Mouse (Mus musculus) G1E (cell line): ENCODE results near the gene Ell. TPM values are rescaled to one million over a fixed set of nuclear protein-coding genes. Genes with fewer than 3 reads are reported as not detected.

ENCODE experiments used
- ATAC-seq: 2 replicates; pipeline ENCODE4 v1.8.0; 2016; ENCODE audit warnings: mild to moderate bottlenecking; ENCODE audit not compliant: insufficient number of reproducible peaks, poor library complexity, low FRiP score, severe bottlenecking; ENCODE audit errors: extremely low read depth
- DNase-seq: peaks from one replicate; pipeline ENCODE4 v3.0.0; 2012; ENCODE audit warnings: low spot score
- H3K27me3 ChIP-seq: 2 replicates; pipeline ENCODE4 v1.6.1; 2012; ENCODE audit warnings: mild to moderate bottlenecking, low read length, inconsistent platforms; ENCODE audit not compliant: insufficient read depth
- H3K36me3 ChIP-seq: replicated peaks from 2 replicates; pipeline ENCODE3; 2012; ENCODE audit warnings: mild to moderate bottlenecking, inconsistent platforms
- H3K4me1 ChIP-seq: 2 replicates; pipeline ENCODE4 v1.6.1; 2012; ENCODE audit warnings: low read depth, low read length, inconsistent platforms, mixed read lengths; ENCODE audit not compliant: insufficient read depth
- H3K4me3 ChIP-seq: 2 replicates; pipeline ENCODE4 v1.5.1; 2012; ENCODE audit warnings: low read depth, mild to moderate bottlenecking, inconsistent platforms, low read length, moderate library complexity, mixed read lengths
- H3K9me3 ChIP-seq: replicated peaks from 2 replicates; pipeline ENCODE4 v1.6.1; 2012; ENCODE audit warnings: inconsistent platforms
- CTCF ChIP-seq: IDR thresholded peaks from 2 replicates; pipeline ENCODE4 v1.5.1; 2012; ENCODE audit warnings: low read depth, low read length, inconsistent platforms, mixed read lengths
- GATA1 ChIP-seq: IDR thresholded peaks from 2 replicates; pipeline ENCODE4 v1.6.1; 2012; ENCODE audit warnings: borderline replicate concordance, low read length, inconsistent platforms, mixed read lengths
- GATA2 ChIP-seq: IDR thresholded peaks from 2 replicates; pipeline ENCODE4 v1.6.1; 2012; ENCODE audit warnings: low read depth, low read length, inconsistent platforms, borderline replicate concordance
- POLR2AphosphoS5 ChIP-seq: IDR thresholded peaks from 2 replicates; pipeline ENCODE4 v1.6.1; 2012; ENCODE audit warnings: low read depth, low read length, inconsistent platforms; ENCODE audit not compliant: insufficient replicate concordance
- TAL1 ChIP-seq: conservative IDR thresholded peaks from 2 replicates; pipeline ENCODE4 v1.6.1; 2012; ENCODE audit warnings: low read depth, low read length, inconsistent platforms, mixed read lengths
- polyA plus RNA-seq: library from polyadenylated mRNA; stranded (reverse); fragments of >175 nt; gene quantifications from 2 replicates; pipeline ENCODE4 v1.2.3, GENCODE M21; 2012
- total RNA-seq, 2 experiments: library from RNA; stranded (forward) in 1 of 2; stranded (reverse) in 1 of 2; fragments of 200-1000 nt in 1 of 2; fragments of >200 nt in 1 of 2; fragmentation: Nextera tagmentation in 1 of 2; gene quantifications; 2 replicates each; pipeline ENCODE4 v1.2.3; 2014 to 2017

Gene Ell
- total and polyA plus RNA-seq, 3 experiments: 7.6 to 56.4 (median 22.7) TPM

GRCm38 (mm10) chr8:70512253-70512903 lies 26.9 kb upstream of the Ell start:
- Histone ChIP-seq H3K4me3 (peak overlapping the region; percentile 47; the same call in 1 of the 2 replicates), H3K4me1 (peaks cover 60% of the 10 kb centered on the region), H3K9me3 (no peaks in the 10 kb centered on the region), H3K36me3 (peaks cover 78% of the 10 kb centered on the region), H3K27me3 (no peaks in the 10 kb centered on the region)
- ATAC-seq (no peak), DNase-seq (no peak)
- no peak for TF ChIP-seq GATA1
- 0 out of 2 replicates have a peak, but pooled peaks have one; percentile 16 for TF ChIP-seq TAL1

- DNase-seq: no peak
- no peaks in the 10 kb centered on the region for H3K9me3 ChIP-seq
- no peak overlapping the region for H3K4me3 ChIP-seq
- peaks cover 62% of the 10 kb centered on the region for H3K4me1 ChIP-seq
- peaks cover 78% of the 10 kb centered on the region for H3K36me3 ChIP-seq
- no peak for ATAC-seq
- no peaks in the 10 kb centered on the region for H3K27me3 ChIP-seq
- TF ChIP-seq TAL1 (no peak), CTCF (no peak), GATA1 (no peak), POLR2AphosphoS5 (no peak), GATA2 (no peak)
These were observed 25.8 kb upstream of the Ell start for GRCm38 (mm10) chr8:70513441-70513840.

GRCm38 (mm10) chr8:70517940-70518643 lies 21.2 kb upstream of the Ell start:
- Histone ChIP-seq H3K9me3 (no peaks in the 10 kb centered on the region), H3K4me1 (peaks cover 65% of the 10 kb centered on the region), H3K27me3 (no peaks in the 10 kb centered on the region), H3K4me3 (no peak overlapping the region), H3K36me3 (peaks cover 77% of the 10 kb centered on the region)
- ATAC-seq: no peak; the same call in 1 of the 2 replicates
- no peak for TF ChIP-seq POLR2AphosphoS5
- TF ChIP-seq TAL1: no peak
- TF ChIP-seq GATA1: no peak
- TF ChIP-seq GATA2: no peak
- TF ChIP-seq CTCF: no peak
- no peak for DNase-seq

GRCm38 (mm10) chr8:70519043-70519442 lies 20.2 kb upstream of the Ell start:
- H3K4me1 ChIP-seq: peaks cover 64% of the 10 kb centered on the region
- no peak for ATAC-seq
- TF ChIP-seq GATA2 (no peak), CTCF (no peak), POLR2AphosphoS5 (no peak), TAL1 (no peak), GATA1 (no peak)
- no peak overlapping the region for H3K4me3 ChIP-seq
- H3K27me3 ChIP-seq: no peaks in the 10 kb centered on the region
- no peak for DNase-seq
- peaks cover 68% of the 10 kb centered on the region for H3K36me3 ChIP-seq
- no peaks in the 10 kb centered on the region for H3K9me3 ChIP-seq

GRCm38 (mm10) chr8:70519606-70520005 lies 19.7 kb upstream of the Ell start:
- no peak overlapping the region for H3K4me3 ChIP-seq
- ATAC-seq (no peak), DNase-seq (no peak)
- TF ChIP-seq GATA1: no peak
- TF ChIP-seq GATA2: no peak
- TF ChIP-seq CTCF: no peak
- no peak for TF ChIP-seq POLR2AphosphoS5
- no peak for TF ChIP-seq TAL1
- peaks cover 65% of the 10 kb centered on the region for H3K4me1 ChIP-seq
- H3K9me3 ChIP-seq: no peaks in the 10 kb centered on the region
- no peaks in the 10 kb centered on the region for H3K27me3 ChIP-seq
- H3K36me3 ChIP-seq: peaks cover 62% of the 10 kb centered on the region

GRCm38 (mm10) chr8:70522592-70523403 lies 16.5 kb upstream of the Ell start:
- no peaks in the 10 kb centered on the region for H3K27me3 ChIP-seq
- peak; percentile 30; the same call in 1 of the 2 replicates for TF ChIP-seq CTCF
- TF ChIP-seq TAL1: no peak
- DNase-seq (peak; percentile 87), ATAC-seq (peak; percentile 81)
- H3K4me3 ChIP-seq: peak overlapping the region; percentile 89
- H3K9me3 ChIP-seq: no peaks in the 10 kb centered on the region
- peaks cover 59% of the 10 kb centered on the region for H3K4me1 ChIP-seq
- H3K36me3 ChIP-seq: peaks cover 38% of the 10 kb centered on the region
